Mouse (Mus musculus) effector memory CD4-positive, alpha-beta T cell, adult 7 months (primary cell): ENCODE data around the gene Olfr1434. TPM values are rescaled to one million over a fixed set of nuclear protein-coding genes. Genes with fewer than 3 reads are reported as not detected.

Experiments used
- polyA plus RNA-seq: library from polyadenylated mRNA; unstranded; fragments of 100-300 nt; shearing (Covaris generic); gene quantifications from one replicate; pipeline ENCODE4 v1.2.1, GENCODE M21; 2017

Gene Olfr1434
- not detected for polyA plus RNA-seq

GRCm38 (mm10) chr19:12279554-12279953, at the start of gene Olfr1434:
TSS of gene Olfr1434 (plus strand) at chr19:12279854.

DNA sequence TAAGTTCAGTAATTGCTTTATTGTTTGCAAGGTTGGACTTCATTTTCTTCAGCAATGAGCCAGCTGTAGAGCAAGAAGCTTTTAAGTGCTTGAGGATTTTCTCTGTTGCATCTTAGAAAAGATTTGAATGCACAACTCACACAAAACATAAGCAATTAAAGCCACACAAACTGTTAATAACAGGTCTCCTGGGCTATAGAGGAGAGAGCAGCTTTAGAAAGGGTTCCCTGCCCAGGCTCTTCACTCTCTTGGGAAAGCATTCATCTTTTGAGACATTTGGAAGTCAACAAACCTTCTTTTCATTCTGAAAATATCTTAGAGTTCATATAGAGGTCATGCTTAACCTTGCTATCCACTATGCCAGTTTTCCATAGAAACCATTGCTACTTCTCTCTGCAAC, 47.2 kb upstream of the Olfr1434 start, which contains the start of gene Olfr1432:
Olfr1432 (minus strand) TSS at position 101 of the 400 bp plus-strand sequence.

DNA sequence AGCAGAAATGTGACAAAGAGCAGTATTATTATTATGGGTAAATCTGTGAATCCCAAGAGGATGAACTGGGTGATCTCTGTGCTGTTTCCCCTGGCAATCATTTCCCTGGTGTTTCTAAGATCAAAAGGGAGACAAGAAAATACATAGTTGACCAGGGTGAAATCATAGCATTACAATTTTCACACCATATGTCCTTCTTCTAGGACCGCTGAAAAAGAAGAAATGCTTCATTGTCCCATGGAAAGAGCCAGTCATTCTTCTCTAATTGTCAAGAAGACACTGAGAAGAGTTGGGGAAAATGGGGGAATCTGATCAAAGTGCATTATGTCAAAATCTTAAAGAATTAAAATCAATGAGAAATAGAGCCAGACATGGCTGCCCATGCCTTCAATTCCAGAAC, 38.1 kb upstream of the Olfr1434 start, which contains the start of gene Olfr262:
Olfr262 (minus strand) TSS at position 101 of the 400 bp plus-strand sequence.

GRCm38 (mm10) chr19:12260732-12261131, 18.9 kb upstream of the Olfr1434 start, which contains the start of gene Olfr235:
TSS of gene Olfr235 (plus strand) at chr19:12261032.

GRCm38 (mm10) chr19:12299030-12299429, 19.4 kb downstream of the Olfr1434 start, which contains the start of gene Olfr1436:
TSS of gene Olfr1436 (minus strand) at chr19:12299130.

DNA sequence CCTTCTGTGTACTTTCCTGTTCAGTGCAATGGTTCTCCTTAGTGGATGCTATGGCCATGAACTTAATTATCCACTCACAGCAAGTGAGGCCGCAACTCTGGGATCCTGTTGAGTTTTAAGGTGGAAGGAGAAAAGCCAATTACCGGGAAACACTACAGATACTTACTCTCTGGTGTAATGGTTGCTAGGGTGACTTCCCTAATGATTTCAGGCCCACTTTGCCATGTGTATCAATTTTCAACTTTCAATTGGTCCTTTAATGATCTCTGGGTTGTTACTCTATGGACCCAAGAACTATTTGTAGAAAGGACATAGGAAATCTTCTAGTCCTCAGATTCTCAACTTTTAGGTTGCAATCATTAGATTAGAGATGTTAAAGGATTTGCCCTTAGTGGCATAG, 45.3 kb downstream of the Olfr1434 start, which contains the start of gene Olfr1437:
Olfr1437 (minus strand) TSS at position 101 of the 400 bp plus-strand sequence.

Other genes with a start within 250 kb of the Olfr1434 start
- gene Olfr1423, start 238.5 kb upstream of the Olfr1434 start, polyA plus RNA-seq, result not detected
- gene Olfr1424, start 217.2 kb upstream of the Olfr1434 start, polyA plus RNA-seq, result 0.29 TPM
- not detected for gene Olfr1425, start 202.1 kb upstream of the Olfr1434 start, polyA plus RNA-seq
- gene Olfr1426, start 187.8 kb upstream of the Olfr1434 start, polyA plus RNA-seq, result not detected
- gene Olfr1427, start 176.5 kb upstream of the Olfr1434 start, polyA plus RNA-seq, result not detected
- gene Olfr1428, start 164.0 kb upstream of the Olfr1434 start, polyA plus RNA-seq, result not detected
- gene Olfr76, start 156.7 kb upstream of the Olfr1434 start, polyA plus RNA-seq, result not detected
- gene Olfr1555-ps1, start 109.7 kb upstream of the Olfr1434 start, polyA plus RNA-seq, result not detected
- gene Olfr1431, start 79.2 kb upstream of the Olfr1434 start, polyA plus RNA-seq, result not detected
- not detected for gene Olfr1432, start 47.3 kb upstream of the Olfr1434 start, polyA plus RNA-seq
- 0.73 TPM for gene Olfr262, start 38.2 kb upstream of the Olfr1434 start, polyA plus RNA-seq
- gene Olfr235, start 18.8 kb upstream of the Olfr1434 start, polyA plus RNA-seq, result not detected
- gene Olfr1436, start 19.3 kb downstream of the Olfr1434 start, polyA plus RNA-seq, result not detected
- gene Olfr1437, start 45.2 kb downstream of the Olfr1434 start, polyA plus RNA-seq, result not detected
- 0.16 TPM for gene Olfr1438-ps1, start 56.1 kb downstream of the Olfr1434 start, polyA plus RNA-seq
- 0.26 TPM for gene Olfr1440, start 107.4 kb downstream of the Olfr1434 start, polyA plus RNA-seq
- not detected for gene Olfr1441, start 137.6 kb downstream of the Olfr1434 start, polyA plus RNA-seq
- gene Pfpl, start 148.1 kb downstream of the Olfr1434 start, polyA plus RNA-seq, result 0.26 TPM
- not detected for gene Mpeg1, start 180.9 kb downstream of the Olfr1434 start, polyA plus RNA-seq
- 31.1 TPM for gene Dtx4, start 221.6 kb downstream of the Olfr1434 start, polyA plus RNA-seq